Mouse (Mus musculus) adrenal gland (tissue): ENCODE measurements around the gene Slc44a2.
"Not testable (repeated sequence)": the region's sequence is repeated elsewhere in the genome, so short reads cannot be mapped to it uniquely, and the experiment has no call there.

ENCODE experiments used
- intact Hi-C: fragments of 180-260 bp; cut with DNase I; formaldehyde crosslinking; loops from one replicate; pipeline ENCODE4 v1.15.1; 2025

Gene Slc44a2

DNA sequence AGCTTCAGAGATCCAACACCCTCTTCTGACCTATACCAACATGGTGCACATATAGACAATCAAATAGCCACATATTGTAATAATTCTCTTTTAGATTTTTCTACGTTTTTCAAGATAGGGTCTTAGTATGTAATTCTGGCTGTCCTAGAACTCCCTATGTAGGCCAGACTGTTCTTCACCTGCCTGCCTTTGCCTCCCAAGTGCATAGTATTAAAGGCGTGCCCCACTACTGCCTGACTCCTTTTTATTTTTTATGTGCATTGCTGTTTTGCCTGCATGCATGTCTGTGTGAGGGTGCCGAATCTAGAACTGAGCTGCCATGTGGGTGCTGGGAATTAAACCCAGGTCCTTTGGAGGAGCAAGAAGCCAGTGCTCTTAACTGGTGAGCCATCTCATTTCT lies 28.2 kb upstream of the Slc44a2 start:
- intact Hi-C loops, result no loop called here

DNA sequence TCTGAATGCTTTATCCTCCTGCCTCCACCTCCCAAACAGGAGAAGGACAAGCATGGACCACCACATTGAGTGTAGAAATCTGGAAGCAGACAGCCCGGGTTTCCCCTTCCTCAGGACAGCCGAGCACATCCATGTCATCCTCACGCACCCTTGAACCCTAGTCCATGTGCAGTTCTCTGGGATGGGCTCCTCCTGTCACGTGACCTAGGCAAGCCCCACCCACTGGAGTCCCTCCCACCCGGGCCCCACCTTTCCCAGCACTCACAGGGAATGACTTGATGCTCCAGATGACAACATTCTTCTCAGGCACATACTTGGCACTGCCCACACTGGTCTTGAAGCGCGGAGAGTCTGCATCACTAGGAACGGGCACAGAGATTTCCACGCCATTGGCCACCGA lies 21.5 kb upstream of the Slc44a2 start:
- intact Hi-C loops, result no loop called here

DNA sequence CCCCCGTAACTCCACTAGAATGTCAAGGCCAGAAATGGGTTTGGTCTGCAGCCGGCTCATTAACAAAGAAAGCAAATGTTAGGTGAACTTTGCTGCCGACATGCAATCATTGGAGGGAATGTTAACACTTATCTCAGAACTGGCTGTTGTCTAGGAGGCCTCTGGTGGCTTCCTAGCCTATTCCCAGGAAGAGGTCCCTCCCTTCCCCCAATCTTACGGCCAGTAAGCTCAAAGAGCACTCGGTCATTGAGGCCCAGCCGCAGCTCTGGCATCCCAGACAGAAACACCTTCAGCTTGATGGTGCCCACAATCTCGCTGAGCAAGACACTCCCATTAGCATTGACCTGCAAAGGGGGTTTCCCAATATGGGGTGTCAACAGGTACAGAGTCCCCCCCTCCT lies 15.4 kb upstream of the Slc44a2 start:
- intact Hi-C loops, result loop anchor here (5.0 kb wide), 1 partner anchor 102 kb away; no protein-coding TSS in a partner anchor

DNA sequence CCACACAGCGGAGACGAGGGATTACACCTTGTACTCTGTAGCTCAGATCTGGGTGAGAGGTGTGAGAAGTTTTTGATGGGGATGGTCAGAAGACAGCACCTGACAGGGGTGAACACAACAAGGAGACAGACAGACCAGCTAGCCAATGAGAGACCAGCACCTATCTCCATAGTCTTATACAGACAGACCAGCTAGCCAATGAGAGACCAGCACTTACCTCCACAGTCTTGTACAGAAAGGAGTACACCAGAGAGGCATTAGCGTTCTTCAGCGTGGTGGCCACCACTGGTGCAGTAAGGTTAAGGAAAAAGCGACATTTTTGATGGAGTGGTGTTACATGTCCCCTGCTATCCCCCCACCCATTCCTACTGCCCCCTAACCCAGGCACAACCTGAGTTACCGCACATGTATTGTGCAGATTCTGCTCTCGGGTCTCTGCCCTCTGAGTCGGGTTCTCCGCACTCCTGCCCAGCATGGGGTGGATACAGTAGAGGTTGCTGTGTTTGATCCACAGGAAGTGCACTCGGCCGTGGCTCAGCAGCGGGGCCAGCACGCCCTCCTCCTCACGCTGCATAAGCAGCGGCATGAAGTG lies 11.3 kb upstream of the Slc44a2 start:
- intact Hi-C loops, result loop anchor here (5.0 kb wide), 1 partner anchor 98 kb away; no protein-coding TSS in a partner anchor

DNA sequence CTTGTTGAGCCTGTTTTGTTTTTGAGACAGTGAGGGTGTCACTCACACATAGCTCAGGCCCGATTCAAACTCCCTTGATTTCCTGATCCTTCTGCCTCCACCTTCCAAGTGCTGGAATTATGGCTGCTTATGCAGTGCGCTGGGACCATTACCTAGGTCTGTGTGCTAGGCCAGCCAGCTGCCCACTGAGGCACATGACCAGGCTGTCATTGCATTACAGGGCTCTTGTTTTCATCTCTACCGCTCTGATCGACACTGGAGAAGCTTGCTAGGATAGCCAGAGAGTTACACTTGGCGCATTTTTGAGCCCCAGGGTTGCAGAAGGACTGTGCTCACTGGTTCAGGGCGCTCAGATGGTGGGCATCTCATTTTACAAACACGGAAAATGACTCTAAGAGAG lies 8.8 kb upstream of the Slc44a2 start:
- intact Hi-C loops, result loop anchor here (2.0 to 5.0 kb wide), 2 partner anchors 45 to 161 kb away; no protein-coding TSS in a partner anchor

DNA sequence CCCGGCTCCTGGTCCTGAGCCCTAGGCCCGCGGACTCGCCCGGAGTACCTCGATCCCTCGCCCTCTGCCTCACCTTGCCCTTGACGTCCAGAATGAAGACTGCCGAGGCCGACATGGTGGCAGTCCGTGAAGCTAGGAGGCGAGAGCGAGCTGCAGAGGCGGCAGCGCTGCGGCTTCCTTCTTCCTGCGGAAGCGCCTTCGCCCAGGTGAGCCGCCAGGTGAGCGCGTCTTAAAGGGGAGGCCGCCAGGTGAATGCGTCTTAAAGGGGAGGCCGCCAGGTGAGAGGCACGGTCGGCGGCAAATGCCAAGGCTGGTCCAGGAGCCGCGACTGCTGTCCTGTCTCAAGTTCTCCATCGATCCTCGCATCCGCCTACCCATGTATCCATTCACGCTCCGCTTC lies 8.4 kb upstream of the Slc44a2 start, which contains the start of gene Ap1m2:
Ap1m2 (minus strand) TSS at position 204 of the 400 bp plus-strand sequence.
- intact Hi-C loops, result loop anchor here (2.0 to 5.0 kb wide), 2 partner anchors 45 to 160 kb away; no protein-coding TSS in a partner anchor

DNA sequence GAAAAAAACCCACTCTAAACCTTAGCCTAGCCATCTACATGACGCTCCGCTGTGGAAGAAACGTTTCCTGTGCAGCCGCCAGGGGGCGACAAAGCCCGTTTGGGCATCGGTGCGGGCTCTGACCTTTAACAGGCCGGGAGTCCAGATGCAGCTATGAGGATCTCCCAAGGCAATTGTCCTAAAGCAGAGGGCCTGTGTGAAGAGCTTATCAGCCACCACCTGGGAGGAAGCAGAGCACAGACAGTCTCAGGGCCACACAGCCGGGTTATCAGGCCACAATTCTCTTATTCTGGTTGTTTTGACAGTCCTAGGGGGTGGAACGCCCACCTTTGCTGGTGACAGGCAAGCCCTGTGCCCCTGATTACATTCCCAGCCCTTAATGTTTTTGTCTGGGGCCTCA lies 7.1 kb upstream of the Slc44a2 start:
- intact Hi-C loops, result loop anchor here (2.0 to 5.0 kb wide), 2 partner anchors 43 to 159 kb away; no protein-coding TSS in a partner anchor

DNA sequence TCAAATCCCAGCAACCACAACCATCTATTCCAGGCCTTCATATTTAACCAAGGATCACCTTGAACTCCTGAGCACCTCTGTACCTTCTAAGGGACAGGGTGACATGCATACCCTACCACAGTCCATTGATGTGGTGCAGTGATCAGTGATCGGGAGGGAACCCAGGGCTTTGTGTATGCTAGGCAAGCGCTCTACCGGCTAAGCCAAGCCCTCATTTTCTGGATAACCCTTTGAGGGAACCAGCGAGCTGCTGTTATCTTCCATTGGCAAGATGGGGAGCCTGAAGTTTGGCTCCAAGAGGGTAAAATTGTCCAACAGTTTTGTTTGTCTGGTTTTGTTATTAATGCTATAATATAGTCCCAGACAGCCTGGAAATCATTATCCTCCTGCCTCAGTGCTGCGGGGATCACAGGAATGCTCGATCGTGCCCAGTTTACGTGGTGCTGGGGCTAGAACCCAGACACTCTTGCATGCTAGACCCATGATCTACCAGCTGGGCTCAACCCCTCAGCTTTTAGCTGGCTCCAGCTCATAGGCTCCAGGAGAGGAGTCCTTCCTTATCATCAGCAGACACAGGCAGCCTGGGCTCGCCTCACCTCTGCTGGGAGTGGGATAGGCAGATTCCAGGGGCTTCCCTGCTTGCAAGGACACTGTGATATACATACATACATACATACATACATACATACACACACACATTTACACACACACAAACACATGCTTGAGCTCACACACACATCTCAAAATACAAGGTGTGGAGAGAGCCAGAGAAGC lies 5.9 kb upstream of the Slc44a2 start:
- intact Hi-C loops, result loop anchor here (5.0 kb wide), 1 partner anchor 158 kb away; no protein-coding TSS in a partner anchor

DNA sequence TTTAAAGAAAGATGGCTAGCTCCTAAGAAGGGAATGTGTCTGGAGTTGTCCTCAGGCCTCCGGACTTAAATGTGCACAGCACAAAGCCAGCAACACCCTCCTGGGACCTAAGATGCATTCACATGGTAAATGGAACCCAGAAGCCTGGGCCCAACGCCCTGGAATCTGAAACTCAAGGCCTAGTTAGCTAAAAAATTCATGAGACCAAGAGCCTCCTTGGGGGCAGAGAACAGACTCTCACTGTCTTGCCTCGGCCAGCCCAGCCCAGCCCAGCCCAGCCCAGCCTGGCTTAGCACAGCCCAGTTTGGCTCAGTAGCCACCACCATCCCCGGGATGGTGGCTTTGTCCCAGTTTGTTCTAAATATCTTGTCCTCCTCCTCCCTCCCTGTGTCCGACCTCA lies 5.1 kb upstream of the Slc44a2 start:
- intact Hi-C loops, result no loop called here

DNA sequence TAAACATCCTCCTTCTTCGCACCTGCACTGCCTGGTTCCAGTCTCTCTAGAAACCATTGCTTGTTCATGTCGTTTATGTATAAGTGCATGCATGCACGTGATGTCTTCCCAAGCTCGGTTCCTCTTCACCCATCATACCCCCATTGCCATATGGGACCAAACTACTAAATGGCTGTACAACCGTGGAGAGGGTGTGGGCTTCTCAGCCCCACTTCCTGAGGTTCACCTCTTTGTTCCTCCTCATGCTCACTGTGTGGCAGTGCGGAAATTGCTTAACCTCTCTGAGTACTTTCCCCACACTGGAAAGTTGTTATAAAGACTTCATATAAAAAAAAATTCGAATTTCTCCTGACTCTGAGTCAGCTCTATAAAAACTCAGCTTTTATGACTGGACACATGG lies 3.8 kb upstream of the Slc44a2 start:
- intact Hi-C loops, result no loop called here

DNA sequence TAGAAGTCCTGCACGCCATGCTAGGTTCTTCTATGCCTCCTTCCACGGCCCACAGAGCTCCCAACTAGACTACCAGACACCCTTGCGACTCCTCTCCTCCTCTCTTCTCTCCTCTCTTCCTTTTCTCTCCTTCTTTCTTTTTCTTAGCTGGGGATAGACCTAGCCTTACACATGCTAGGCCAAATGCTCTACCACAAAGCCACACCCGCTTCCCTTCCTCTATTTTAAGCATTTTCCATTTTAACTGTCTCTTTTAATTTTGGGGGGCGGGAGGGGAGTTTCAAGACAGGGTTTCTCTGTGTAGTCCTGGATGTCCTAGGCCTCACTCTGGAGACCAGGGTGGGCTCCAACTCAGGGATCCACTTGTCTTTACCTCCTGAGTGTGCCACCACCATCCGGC lies 1.7 kb upstream of the Slc44a2 start:
- intact Hi-C loops, result no loop called here

DNA sequence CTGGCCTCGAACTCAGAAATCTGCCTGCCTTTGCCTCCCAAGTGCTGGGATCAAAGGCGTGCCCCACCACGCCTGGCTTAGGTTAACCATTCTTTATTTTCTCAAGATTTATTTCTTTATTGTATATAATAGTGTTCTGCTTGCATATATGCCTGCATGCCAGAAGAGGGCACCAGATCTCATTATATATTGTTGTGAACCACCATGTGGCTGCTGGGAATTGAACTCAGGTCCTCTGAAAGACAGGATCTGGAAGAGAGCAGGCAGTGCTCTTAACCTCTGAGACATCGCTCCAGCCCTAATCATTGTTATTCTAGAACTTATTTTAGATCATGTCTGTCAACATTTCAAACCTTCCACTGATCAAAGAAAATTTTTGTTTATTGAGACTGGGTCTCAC lies 995 bp upstream of the Slc44a2 start:
- intact Hi-C loops, result no loop called here

DNA sequence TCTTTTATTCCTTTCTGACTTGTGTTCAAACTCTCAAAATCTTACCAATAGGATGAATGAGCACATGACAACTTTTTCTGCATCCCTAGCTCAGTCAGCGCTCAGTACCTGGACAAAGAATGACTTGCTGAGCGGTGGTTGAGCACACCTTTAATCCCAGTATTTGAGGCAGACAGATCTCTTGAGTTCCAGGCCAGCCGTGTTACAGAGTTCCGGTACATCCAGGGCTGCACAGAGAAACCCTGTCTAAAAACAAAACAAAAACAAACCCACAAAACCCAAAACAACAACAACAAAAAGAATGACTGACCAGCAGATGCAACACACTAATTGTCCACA lies 249 bp upstream of the Slc44a2 start:
- intact Hi-C loops, result no loop called here

DNA sequence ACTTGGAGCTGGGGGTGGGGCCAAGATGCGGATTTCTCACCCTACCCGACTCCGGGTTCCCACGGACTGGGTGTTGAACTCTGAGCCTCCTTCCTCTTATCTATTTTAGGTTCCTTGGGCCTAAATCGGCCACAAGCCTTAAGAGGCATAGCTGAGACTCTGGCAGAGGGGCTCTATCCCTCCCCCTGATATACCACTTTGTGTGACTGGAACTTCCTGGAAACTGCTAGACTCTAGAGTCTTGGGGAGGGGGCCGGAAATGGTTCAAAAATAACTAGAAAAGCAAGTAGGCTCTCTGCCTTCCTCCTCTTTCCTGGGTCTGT lies 976 bp downstream of the Slc44a2 start:
- intact Hi-C loops, result no loop called here

DNA sequence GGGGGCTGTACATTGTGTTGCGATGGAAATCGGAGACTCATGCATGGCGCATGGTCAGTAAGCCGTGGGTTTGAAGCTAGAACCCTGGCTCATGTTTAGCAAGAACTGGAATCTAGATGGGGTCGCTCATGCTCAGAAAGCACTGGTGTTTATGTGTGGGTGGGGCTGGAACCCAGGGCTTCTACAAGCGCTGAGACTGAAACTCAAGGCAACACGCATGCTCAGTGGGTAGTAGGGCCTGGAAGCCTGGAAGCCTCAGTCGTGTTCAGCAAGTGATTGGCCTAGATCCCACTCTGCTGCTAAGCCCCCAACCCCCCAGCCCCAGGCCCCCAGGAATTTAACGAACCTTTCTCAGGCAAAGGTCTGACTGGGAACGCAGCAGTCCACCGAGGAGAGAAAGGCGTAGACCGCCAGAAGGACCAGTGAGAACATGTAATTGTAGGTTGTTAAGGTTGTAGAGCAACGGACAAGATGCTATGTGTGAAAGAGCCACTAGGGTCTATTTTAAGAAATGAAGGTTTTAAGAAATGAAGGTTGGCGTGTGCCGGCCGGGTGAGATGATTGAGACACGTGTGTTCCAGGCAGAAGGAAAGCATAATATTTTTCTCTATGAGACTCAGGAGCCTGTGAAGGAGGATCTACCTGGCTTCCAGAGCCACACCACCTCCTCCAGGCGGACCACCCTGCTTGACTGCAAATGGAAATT lies 1.9 kb downstream of the Slc44a2 start:
- intact Hi-C loops, result no loop called here

DNA sequence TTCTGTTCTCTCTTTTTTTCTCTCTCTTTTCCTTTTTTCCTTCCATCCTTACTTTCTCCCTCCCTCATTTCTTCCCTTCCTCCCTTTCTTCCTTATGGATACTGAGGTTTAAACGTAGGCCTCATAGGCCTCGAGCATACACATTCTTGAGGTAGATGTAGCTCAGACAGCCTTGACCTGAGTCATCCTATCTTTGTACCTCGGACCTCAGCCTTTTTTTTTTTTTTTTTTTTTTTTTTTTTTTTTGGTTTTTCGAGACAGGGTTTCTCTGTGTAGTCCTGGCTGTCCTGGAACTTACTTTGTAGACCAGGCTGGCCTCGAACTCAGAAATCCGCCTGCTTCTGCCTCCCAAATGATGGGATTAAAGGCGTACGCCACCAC lies 2.4 kb downstream of the Slc44a2 start:
- intact Hi-C loops, result not testable (repeated sequence)

DNA sequence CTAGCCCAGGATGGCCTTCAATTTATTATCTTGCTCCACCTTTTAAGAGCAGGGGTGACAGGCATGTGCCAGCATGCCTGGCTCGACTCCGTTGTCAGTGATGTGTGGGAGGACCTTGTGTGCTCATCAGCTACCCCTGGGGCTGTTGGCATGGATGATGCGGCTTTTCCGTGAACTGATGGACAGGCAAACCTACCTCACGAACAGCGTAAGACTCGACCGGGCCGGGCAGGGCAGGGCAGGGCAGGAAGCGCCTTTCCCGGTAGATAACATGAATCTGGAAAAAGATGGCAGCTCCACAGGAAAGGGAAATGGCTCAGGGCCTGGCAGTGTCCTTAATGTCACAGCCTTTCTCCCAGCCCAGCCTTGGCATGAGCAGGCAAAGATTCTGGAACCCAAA lies 3.8 kb downstream of the Slc44a2 start:
- intact Hi-C loops, result no loop called here

DNA sequence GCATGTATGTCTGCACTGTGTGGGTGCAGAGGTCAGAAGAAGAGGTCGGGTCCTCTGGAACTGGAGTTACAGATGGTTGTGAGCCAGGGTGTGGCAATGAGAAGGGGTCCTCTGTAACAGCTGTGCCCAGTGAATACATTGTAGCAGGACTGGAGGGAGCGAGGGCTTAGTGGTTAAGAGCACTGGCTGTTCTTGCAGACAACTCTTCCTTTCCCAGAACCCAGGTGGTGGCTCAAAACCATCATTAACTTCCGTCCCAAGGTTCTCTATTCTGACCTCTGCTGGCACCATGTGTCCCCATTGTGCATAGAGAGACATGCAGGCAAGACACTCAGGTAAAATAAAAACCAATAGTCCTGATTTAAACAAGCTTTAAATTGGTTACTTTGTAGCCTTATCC lies 7.1 kb downstream of the Slc44a2 start:
- intact Hi-C loops, result no loop called here

DNA sequence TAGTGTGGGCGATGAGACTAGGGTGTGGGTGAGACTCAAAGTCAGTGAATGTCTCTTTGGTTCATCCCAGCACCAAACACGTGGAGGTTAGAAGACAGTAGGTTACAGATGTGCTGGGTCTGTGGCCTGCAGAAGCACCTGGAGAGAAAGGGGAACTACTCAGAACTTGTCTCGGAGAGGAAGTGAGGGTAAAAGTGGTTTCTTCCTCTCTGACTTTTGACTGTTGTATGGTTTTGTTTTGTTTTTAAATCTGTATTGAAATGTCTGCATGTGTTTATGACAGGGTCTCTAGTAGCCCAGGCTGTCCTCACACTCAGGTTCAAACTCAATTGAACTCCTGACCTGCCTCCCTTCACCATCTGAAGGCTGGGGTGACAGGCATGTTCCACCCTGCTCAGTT lies 7.5 kb downstream of the Slc44a2 start:
- intact Hi-C loops, result no loop called here

DNA sequence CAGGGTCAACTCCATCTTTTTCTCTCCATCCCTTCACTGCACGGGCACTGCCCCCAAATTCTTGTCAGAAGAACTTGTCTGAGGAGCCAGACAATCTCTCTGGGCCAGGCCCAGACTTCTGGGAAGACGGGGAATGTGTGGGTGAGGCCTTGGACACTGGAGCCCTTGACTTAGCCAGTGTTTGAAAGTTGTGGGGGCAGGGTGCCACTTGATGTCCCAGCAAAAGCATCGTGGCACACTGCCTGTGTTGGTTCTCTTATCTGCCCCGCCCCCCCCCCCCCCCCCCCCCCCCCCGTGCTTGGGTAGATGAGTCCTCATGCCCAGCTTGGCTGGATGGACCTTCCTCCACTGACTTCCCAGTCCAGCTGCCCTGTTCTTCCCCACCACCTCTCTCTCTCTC lies 8.5 kb downstream of the Slc44a2 start:
- intact Hi-C loops, result no loop called here

DNA sequence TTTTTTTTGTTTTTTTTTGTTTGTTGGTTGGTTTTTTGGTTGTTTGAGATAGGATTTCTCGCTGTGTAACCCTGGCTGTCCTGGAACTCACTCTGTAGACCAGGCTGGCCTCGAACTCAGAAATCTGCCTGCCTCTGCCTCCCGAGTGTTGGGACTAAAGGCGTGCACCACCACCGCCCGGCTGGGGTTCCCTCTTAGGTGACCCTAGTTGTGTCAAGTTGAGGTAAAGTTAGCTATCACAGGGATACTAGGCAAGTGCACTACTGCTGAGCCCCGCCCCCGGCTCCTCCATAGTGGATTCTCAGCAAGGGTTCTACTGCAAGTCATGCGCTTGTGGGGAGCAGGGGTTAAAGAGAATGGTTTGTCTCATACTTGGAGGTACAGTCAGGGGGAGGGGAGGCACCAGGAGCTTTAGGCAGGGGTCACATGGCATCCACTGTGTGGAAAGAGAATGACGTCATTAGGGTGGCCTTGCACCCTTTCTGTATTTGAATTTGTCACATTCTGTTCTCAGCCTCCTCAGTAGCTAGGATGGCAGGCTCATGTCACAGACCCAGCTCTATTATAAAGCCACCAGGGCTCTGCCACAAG lies 9.3 kb downstream of the Slc44a2 start:
- intact Hi-C loops, result no loop called here
